Mouse (Mus musculus): ENCODE data around the gene AC170998.1. TPM values are rescaled to one million over a fixed set of nuclear protein-coding genes. Genes with fewer than 3 reads are reported as not detected.

AC170998.1 gene
- total RNA-seq (2021), result 1 to 10 TPM; 1.6 to 1.7 TPM

- DNase-seq (ENCODE audit: extremely low spot score in 1 of 2, low spot score in 1 of 2), result no peak
These were observed at the start of gene AC170998.1 for GRCm38 (mm10) chr17:28725783-28726182. Gene AC170998.1, plus strand, starts transcription at chr17:28726083.

GRCm38 (mm10) chr17:28682311-28683084 lies 43.4 kb upstream of the AC170998.1 start:
- no peak for DNase-seq (ENCODE audit: extremely low spot score in 1 of 2, low spot score in 1 of 2)

DNA sequence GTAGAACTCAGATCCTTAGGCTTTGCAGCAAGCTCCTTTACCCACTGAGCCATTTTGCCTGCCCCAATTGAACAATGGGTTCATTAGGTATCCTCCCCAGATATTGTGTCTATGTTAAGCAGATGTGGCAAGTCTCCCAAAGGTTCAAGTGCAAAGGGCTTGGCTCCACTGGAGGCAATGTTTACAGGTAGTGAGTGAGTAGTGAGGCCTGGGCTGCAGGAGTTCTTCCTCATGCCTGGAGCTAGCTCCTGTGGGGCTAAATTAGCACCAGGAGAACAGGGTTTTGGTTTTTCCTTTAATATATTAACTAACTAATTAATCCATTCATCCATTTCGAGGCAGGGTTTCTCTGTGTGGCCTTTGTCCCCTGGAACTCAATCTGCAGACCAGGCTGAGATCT lies 42.3 kb upstream of the AC170998.1 start:
- no peak for DNase-seq (ENCODE audit: extremely low spot score in 1 of 2, low spot score in 1 of 2)

DNA sequence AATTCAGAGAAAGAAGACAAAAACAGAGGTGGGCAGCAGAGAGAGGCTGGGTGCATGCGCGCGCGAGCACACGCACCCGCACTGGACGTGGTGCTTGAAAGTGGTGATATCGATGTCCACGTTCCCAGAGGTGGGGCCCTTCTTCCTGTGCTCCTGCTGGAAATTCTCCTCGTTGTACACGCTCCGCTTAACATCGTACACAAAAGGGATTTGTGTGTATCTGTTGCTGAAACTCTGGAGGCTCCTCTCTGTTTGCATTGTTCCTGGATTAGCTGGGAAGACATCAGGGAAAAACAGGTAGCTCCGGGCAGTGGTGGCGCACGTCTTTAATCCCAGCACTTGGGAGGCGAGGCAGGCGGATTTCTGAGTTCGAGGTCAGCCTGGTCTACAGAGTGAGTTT lies 41.3 kb upstream of the AC170998.1 start:
- no peak for DNase-seq (ENCODE audit: extremely low spot score in 1 of 2, low spot score in 1 of 2)

DNA sequence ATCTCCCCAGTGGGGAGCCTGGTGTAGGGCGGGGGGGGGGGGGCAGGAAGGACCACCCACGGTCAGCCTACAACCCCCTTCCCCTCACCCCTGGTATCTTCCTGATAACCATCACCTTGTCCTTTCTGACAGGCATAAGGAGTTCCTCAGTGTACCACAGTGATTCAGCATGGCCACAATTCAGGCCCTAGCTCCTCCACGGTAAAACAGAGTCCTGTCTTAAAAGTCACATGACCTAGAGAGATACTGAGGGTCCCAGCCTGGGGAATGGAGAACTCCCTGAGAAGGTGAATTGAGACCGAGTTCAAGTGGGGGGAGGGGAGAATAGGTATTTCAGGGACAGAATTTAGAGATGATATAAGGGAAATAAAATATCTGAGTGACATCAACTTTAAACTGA lies 38.5 kb upstream of the AC170998.1 start:
- DNase-seq (ENCODE audit: extremely low spot score in 1 of 2, low spot score in 1 of 2), result no peak

GRCm38 (mm10) chr17:28689586-28690283 lies 36.1 kb upstream of the AC170998.1 start, which contains the start of gene Slc26a8:
Gene Slc26a8, minus strand, starts transcription at chr17:28690233.
- peak; percentile 27 to 30 for DNase-seq (ENCODE audit: extremely low spot score in 1 of 2, low spot score in 1 of 2)

DNA sequence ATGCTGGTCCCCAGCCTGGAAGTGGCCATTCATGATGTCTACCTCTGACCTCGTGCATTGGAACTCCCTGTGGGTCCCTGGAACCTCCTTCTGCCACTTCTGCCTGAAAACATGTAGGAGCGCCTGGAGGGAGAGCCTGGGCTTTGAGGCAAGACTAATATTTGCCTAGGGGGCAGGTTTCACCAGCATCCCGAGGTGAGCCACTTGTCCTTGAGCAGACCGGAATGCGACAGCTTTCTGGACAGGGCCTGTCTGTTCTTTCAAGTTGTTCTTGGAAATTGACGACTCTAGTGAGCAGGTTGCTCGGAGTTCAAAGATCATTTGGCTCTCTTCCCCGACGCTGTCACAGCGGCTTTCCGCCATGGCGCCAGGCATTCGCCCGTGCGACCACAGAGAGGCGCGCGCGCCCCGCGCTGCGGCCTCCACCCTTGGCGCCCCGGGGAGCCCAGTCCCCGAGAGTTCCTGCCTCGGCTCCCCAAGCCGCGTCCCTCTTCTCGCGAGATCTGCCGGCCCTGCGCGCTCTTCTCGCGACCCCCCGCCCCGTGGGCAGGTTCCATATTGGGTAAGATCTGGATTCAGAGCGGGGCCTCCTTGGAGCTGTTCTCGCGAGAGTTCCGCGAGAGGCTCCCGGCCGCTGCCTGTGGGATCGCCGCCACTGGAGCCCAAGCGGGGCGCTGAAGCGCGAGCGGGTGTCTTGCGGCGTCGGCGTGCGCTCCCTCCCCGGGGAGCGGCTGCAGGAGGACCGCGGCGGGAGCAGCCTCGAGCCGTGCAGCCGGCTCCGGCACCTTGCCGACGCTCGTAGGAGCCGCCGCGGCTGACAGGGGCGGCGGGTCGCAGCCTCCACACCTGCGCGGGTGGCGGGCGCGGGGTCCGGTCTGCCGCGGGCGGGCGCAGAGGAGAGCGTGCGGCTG lies 34.9 kb upstream of the AC170998.1 start, which contains the start of gene Mapk14:
Gene Mapk14 (plus strand): TSS at position 554 of the 911 bp plus-strand sequence.
- DNase-seq (ENCODE audit: extremely low spot score in 1 of 2, low spot score in 1 of 2), result peak; percentile 96 to 99

- peak; percentile 37 to 44 for DNase-seq (ENCODE audit: extremely low spot score in 1 of 2, low spot score in 1 of 2)
These were observed 34.1 kb upstream of the AC170998.1 start for GRCm38 (mm10) chr17:28691687-28692340.

- DNase-seq (ENCODE audit: extremely low spot score in 1 of 2, low spot score in 1 of 2), result peak in 1 of 2 experiments; percentile 35
These were observed 33.6 kb upstream of the AC170998.1 start for GRCm38 (mm10) chr17:28692341-28692710.

DNA sequence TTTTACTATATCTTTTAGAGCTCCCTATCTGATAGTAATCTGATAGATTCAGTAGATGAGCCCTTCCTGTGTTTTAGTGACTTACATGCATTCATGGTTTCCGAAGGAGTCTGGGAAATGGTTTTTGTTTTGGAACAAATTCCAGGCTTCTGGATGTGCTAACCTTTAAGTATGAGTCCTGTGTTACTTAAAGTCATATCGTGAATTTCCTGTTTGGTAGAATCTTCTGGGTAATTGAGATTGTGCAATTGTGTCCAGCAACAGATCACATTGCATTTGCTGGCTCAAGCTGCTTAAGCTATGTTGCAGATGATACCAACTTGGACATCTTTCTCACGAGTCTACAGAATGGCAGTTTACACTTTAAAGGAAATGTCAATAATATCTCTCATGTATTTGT lies 32.8 kb upstream of the AC170998.1 start:
- DNase-seq (ENCODE audit: extremely low spot score in 1 of 2, low spot score in 1 of 2), result no peak

DNA sequence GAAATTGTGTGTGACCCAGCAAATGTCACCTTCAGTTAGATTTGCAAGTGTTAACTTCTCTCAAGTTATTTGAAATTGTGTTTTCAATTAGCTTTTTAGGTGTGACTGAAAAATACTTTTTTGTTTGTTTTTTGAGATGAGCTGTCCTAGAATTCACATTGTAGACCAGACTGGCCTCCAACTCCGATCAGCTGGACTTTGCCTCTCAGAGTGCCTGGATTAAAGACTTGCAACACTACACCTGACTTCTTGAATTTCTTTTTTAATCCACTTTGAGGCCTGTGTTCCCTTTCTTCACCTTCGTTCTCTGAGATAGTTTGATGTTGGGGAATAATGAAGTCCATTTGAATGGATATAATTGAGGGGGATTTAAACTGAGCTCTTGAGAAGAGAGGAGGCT lies 31.8 kb upstream of the AC170998.1 start:
- no peak for DNase-seq (ENCODE audit: extremely low spot score in 1 of 2, low spot score in 1 of 2)

DNA sequence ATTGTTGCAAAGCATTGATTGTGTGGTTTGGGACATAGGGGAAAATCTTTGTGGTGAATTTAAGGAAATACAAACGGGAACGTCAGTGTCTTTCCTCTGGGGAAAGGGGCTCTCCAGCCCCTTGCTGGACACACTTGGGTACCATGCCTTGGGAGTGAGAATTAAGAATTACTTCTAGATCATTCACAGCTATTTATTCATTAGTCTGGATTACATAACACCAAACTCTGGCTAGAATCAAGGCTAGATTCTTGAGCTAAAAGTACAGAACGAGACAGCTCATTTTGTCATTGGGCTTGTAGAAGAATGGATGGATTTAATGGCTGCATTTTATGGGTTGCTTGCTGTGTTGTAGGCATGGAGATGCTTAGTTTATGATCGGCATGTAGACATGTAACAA lies 31.1 kb upstream of the AC170998.1 start:
- DNase-seq (ENCODE audit: extremely low spot score in 1 of 2, low spot score in 1 of 2), result no peak

DNA sequence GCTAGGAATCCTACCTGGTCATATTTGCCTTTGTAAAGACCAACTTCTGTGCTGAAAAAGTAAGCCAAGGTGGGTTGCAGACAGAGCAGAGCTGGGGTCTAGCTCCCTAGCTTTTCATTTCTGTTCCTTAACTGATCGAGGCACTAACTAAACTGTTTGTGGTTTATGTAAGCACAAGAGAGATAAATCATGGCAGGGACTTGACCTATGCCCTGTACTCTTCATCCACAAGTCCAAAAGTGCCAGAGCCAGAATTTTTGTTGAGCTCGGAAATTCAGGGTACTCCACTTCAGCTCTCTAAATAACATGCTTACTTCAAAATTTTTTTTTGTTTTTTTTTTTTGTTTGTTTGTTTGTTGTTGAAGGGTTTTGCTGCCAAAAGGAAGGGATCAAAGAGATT lies 29.2 kb upstream of the AC170998.1 start:
- DNase-seq (ENCODE audit: extremely low spot score in 1 of 2, low spot score in 1 of 2), result no peak

DNA sequence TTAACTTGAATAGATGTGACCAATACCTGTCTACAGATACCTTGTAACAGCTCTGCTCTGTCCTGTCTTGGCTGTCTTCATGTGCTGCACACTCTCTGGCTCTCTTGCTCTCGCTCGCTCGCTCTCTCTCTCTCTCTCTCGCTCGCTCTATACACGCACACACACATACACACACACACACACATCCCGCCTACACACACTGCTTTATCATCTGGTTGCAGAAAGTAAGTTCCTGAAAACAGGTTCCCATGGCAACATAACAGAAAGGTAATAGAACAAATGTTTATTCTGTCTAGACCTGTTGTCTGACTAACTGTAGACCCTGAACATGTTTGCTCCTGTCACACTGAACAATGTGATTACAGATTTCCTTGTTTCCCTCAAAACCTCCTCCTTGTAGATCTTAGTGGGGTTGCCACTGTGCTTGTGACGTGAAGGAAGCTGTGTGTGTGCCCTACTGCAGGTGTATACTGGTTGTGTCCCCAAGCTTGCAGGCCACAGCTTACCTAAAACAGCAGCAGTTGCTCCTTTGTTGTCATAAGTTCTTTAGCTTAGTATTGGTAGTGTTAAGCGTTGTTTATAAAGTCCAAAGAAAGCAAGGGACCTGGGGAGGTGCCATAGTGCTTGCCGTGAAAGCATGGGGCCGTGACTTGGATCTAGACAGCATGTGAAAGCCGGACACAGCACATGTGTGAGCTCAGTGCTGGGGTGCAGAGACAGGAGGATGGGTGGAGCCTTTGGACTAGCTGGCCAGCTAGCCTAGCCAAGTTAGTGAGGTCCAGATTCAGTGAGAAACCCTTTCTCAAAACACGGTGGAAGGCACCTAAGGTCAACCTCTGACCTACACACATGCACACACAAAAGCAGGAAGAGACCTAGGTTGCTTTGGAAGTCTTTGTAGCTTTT lies 28.3 kb upstream of the AC170998.1 start:
- DNase-seq (ENCODE audit: extremely low spot score in 1 of 2, low spot score in 1 of 2), result no peak

DNA sequence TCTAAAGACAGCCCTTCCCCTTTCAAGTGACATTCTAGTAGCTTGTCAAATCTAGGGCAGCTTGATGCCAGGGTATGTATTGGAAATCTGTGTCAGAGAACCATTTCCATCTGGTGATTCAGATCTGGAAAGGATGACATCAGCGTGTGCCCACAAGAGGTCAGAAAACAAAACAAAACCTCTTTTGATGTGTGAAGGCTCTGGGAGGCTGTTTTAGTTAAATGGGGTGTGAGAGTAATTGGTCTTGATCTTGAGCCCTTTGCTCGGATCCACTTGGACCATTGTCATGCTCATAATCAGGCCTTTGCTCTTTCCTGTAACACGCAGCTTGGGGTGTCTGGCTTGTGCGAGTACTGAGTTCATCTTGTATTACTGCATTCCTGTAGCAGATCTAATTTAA lies 27.6 kb upstream of the AC170998.1 start:
- no peak for DNase-seq (ENCODE audit: extremely low spot score in 1 of 2, low spot score in 1 of 2)

DNA sequence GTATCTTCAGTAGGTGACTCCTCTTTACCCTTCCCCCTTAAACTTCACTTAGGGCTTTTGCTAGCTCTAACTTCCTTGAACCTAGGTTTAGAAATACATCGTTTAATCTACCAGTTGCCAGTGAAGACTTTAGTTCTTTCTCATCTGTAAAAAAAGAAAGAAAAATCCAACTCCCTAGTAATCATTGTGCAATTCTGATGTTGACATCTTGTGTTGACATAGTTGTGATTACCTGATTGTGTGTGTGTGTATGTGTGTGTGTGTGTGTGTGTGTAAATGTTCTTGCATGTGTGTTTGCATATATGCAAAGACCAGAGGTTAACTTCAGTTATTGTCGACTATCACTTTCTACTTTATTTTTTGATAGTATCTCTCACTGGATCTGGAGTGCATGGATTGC lies 27.2 kb upstream of the AC170998.1 start:
- no peak for DNase-seq (ENCODE audit: extremely low spot score in 1 of 2, low spot score in 1 of 2)

DNA sequence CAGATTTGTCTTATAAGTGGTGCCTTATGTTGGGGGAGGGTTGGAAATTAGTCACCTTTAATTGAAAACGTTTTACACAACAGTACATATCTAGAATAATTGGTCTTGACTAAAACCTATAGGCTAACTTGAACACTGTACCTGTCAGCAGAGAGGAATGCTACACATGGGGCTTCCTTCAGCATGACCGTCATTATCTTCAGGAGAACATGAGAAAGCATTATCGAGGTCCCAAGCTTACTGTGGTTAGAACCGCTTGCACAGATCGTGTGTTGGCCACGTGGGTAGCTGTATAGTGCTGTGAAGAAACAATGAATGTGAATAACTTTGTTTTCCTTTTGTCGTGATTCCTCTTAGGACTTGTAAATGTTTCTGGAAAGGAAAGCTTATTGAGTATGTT lies 26.1 kb upstream of the AC170998.1 start:
- DNase-seq (ENCODE audit: extremely low spot score in 1 of 2, low spot score in 1 of 2), result no peak

DNA sequence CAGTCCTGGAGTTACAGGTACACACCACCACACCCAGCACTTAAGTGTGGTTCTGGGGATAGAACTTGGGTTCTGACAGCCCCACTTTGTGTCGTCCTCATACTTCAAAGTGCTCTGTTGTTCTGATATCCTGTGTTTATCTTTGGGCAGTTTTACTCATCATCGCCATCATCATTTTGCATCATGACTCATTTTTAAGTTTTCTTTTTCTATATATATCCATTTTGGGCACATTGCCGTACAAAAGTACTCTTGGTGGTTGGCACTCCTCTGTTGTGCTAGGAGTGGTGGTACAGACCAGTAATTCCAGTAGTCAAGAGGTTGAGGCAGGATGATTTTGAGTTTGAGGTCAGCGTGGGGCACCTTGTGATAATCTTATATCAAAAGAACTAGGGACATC lies 24.7 kb upstream of the AC170998.1 start:
- no peak for DNase-seq (ENCODE audit: extremely low spot score in 1 of 2, low spot score in 1 of 2)

- no peak for DNase-seq (ENCODE audit: extremely low spot score in 1 of 2, low spot score in 1 of 2)
These were observed 24.1 kb upstream of the AC170998.1 start for GRCm38 (mm10) chr17:28701737-28702136.

Data from layer of hippocampus, postnatal 25 days (tissue).